Mouse (Mus musculus) forebrain, postnatal 0 days (tissue): ENCODE data around the gene Cc2d1b. TPM values are rescaled to one million over a fixed set of nuclear protein-coding genes. Genes with fewer than 3 reads are reported as not detected.
A peak's percentile ranks its signal among the peaks of the same experiment; 100 is the strongest.

Experiments used
- ATAC-seq: fragments of 200-750 bp; cut with Nextera tagmentation; 2 replicates; pipeline ENCODE4 v1.8.0; 2017; ENCODE audit warnings: mild to moderate bottlenecking, moderate library complexity
- DNase-seq: peaks from one replicate; pipeline ENCODE4 v3.0.0-alpha.2; 2015
- H3K27ac ChIP-seq: fragments of 300-500 bp; sonication (generic); 2 replicates; pipeline ENCODE4 v1.5.1; 2014; ENCODE audit warnings: low read depth, mild to moderate bottlenecking, antibody characterized with exemption, low read length, moderate library complexity, mixed read lengths
- H3K27me3 ChIP-seq: fragments of 300-500 bp; sonication (generic); 2 replicates; pipeline ENCODE4 v1.6.1; 2014; ENCODE audit warnings: mild to moderate bottlenecking, low read length, mixed read lengths; ENCODE audit not compliant: insufficient read depth
- H3K36me3 ChIP-seq: fragments of 300-500 bp; sonication (generic); 2 replicates; pipeline ENCODE4 v1.6.1; 2014; ENCODE audit warnings: mild to moderate bottlenecking, moderate library complexity; ENCODE audit not compliant: insufficient read depth
- H3K4me1 ChIP-seq: fragments of 300-500 bp; sonication (generic); 2 replicates; pipeline ENCODE4 v1.6.1; 2014; ENCODE audit warnings: antibody characterized with exemption; ENCODE audit not compliant: insufficient read depth
- H3K4me2 ChIP-seq: fragments of 300-500 bp; sonication (generic); 2 replicates; pipeline ENCODE4 v1.6.1; 2014; ENCODE audit warnings: low read depth, mild to moderate bottlenecking, moderate library complexity
- H3K4me3 ChIP-seq: fragments of 300-500 bp; sonication (generic); 2 replicates; pipeline ENCODE4 v1.5.1; 2014; ENCODE audit warnings: low read depth, low read length, mixed read lengths
- H3K9ac ChIP-seq: fragments of 300-500 bp; sonication (generic); 2 replicates; pipeline ENCODE4 v1.6.1; 2014; ENCODE audit warnings: mild to moderate bottlenecking
- H3K9me3 ChIP-seq: fragments of 300-500 bp; sonication (generic); 2 replicates; pipeline ENCODE4 v1.6.1; 2016; ENCODE audit warnings: low read length
- CTCF ChIP-seq: sonication (generic); IDR thresholded peaks from 2 replicates; pipeline ENCODE4 v1.5.1; 2016; ENCODE audit warnings: antibody characterized with exemption, control low read depth, low read depth
- WGBS: fragments of 180-500 bp; shearing (Covaris S2); extraction: QIAGEN DNeasy Blood & Tissue Kit; methylation state at CpG from one replicate; pipeline ENCODE4 v1.1.7; 2014; 5-methylcytosine and 5-hydroxymethylcytosine counted together
- polyA plus RNA-seq: library from polyadenylated mRNA; unstranded; fragments of >200 nt; fragmentation: Nextera tagmentation; extraction: Ambion mirVana; gene quantifications from 2 replicates; pipeline ENCODE4 v1.2.1, GENCODE M21; 2015
- total RNA-seq: library from RNA; depleted of rRNA; stranded (reverse); fragments of >200 nt; gene quantifications from 2 replicates; pipeline ENCODE4 v1.2.3, GENCODE M21; 2014; rRNA removed

Cc2d1b gene
- total RNA-seq, result 45.1 and 59.7 TPM in 2 replicates
- 12.0 and 14.5 TPM in 2 replicates for polyA plus RNA-seq

GRCm38 (mm10) chr4:108619587-108620341 lies at the start of gene Cc2d1b:
Gene Cc2d1b (plus strand): TSS chr4:108619940.
- no peaks in the 10 kb centered on the region for H3K27me3 ChIP-seq
- DNase-seq, result peak; percentile 96
- 2% methylated on average over 85 of the region's 86 CpGs for WGBS
- TF ChIP-seq CTCF, result peak; percentile 40
- peak within 1 kb of the TSS; percentile 62 for H3K4me3 ChIP-seq
- no peaks in the 10 kb centered on the region for H3K9me3 ChIP-seq
- ATAC-seq, result peak; percentile 95
- peak within 1 kb of the TSS; percentile 83 for H3K9ac ChIP-seq
- H3K4me1 ChIP-seq, result peaks cover 6% of the 10 kb centered on the region; the same call in 1 of the 2 replicates
- H3K4me2 ChIP-seq, result peak within 1 kb of the TSS; percentile 90
- peak within 1 kb of the TSS; percentile 94 for H3K27ac ChIP-seq
- peaks cover 1% of the 10 kb centered on the region for H3K36me3 ChIP-seq

DNA sequence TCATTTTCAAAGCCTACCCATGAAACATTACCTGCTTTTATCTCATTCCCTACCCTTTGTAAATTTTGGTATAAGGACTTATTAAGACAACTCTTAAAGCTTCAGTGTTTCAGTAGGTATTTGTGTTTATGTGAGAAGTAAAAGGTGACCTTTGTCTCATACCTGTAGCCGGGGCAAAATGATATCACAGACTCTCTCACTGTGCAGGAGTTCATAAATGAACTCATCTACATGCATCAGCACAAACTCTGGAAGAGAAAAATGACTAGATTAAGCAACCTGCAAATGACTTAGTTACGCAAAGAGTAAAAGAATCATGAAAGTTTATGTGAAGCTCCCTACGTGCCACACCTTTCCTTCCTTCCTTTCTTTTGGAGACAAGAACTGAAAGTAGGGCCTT lies 47.1 kb upstream of the Cc2d1b start:
- Histone ChIP-seq H3K9ac (no peak overlapping the region), H3K4me2 (no peak overlapping the region), H3K9me3 (no peaks in the 10 kb centered on the region), H3K4me1 (peaks cover 6% of the 10 kb centered on the region), H3K27ac (no peak overlapping the region), H3K4me3 (no peak overlapping the region), H3K36me3 (peaks cover 51% of the 10 kb centered on the region), H3K27me3 (no peaks in the 10 kb centered on the region)
- DNase-seq, result no peak
- ATAC-seq, result no peak
- WGBS, result 96% methylated on average over 3 of the region's 3 CpGs
- no peak for TF ChIP-seq CTCF

DNA sequence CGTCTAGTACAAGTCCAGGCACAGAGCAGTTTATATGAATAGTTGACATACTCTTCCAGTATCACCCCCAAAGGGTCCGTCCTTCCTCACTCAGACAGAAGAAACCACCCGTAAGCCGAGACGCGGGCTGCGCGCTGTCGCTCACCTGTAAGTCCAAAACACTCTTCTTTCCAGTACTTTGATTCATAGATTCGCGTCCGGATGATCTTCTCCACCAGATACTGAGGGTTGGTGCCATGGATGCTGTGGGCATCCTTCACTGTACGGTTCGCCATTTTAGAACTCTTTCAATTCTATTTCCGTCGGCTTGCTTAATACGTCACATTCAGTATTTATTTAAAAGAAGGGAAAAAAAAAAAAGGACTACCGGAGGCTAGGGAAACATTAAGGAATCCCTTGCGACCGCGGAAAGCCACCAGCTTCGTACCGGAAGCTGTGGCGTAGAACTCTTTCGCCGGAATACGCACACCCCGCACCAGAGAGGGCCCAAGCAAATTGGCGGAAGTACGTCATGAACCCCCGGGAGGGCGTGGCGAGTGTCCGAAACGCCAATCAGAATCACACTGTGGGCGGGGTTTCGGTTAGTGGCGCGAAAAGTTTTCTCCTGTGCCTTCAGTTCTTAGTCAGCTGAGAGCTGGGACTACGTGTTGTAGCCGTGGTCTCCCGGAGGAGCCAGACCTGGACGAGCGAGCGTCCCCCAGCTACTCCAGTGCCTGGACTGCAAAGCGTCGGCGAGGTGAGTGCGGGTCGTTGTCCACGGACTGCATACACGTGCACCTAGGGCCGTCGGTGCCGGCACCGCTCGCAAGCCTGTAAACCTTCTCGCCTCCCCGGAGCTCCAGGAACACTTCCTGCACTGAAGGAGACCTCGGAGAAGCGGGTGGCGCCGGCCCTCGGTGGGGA lies 40.6 kb upstream of the Cc2d1b start, which contains the start of the genes Prpf38a and Orc1:
Prpf38a (minus strand) TSS at position 497 of the 903 bp plus-strand sequence.
Orc1 (plus strand) TSS at position 584 of the 903 bp plus-strand sequence.
- DNase-seq (peak; percentile 98), ATAC-seq (peak; percentile 99)
- peak within 1 kb of the TSS; percentile 96 for H3K4me2 ChIP-seq
- H3K9me3 ChIP-seq, result no peaks in the 10 kb centered on the region
- no peaks in the 10 kb centered on the region for H3K27me3 ChIP-seq
- H3K36me3 ChIP-seq, result peaks cover 11% of the 10 kb centered on the region; the same call in 1 of the 2 replicates
- peaks cover 9% of the 10 kb centered on the region for H3K4me1 ChIP-seq
- peak within 1 kb of the TSS; percentile 72 for H3K27ac ChIP-seq
- no peak for TF ChIP-seq CTCF
- peak within 1 kb of the TSS; percentile 91 for H3K4me3 ChIP-seq
- WGBS, result 1% methylated on average over 64 of the region's 64 CpGs
- H3K9ac ChIP-seq, result peak within 1 kb of the TSS; percentile 72

- DNase-seq, result no peak
- Histone ChIP-seq H3K9ac (0 out of 2 replicates have a peak overlapping the region, but pooled peaks have one; percentile 72), H3K9me3 (no peaks in the 10 kb centered on the region), H3K4me3 (peak overlapping the region; percentile 91), H3K36me3 (peaks cover 6% of the 10 kb centered on the region; the same call in 1 of the 2 replicates), H3K27ac (no peak overlapping the region), H3K27me3 (no peaks in the 10 kb centered on the region), H3K4me1 (peaks cover 9% of the 10 kb centered on the region), H3K4me2 (peak overlapping the region; percentile 96)
- WGBS, result under 1% methylated on average over 16 of the region's 16 CpGs
- ATAC-seq, result no peak
- TF ChIP-seq CTCF, result no peak
These were observed 39.9 kb upstream of the Cc2d1b start for GRCm38 (mm10) chr4:108579743-108580411.

GRCm38 (mm10) chr4:108593376-108593775 lies 26.4 kb upstream of the Cc2d1b start:
- H3K27me3 ChIP-seq, result no peaks in the 10 kb centered on the region
- H3K9ac ChIP-seq, result no peak overlapping the region
- no peaks in the 10 kb centered on the region for H3K4me1 ChIP-seq
- H3K4me2 ChIP-seq, result no peak overlapping the region
- TF ChIP-seq CTCF, result no peak
- H3K36me3 ChIP-seq, result no peaks in the 10 kb centered on the region
- no peaks in the 10 kb centered on the region for H3K9me3 ChIP-seq
- 93% methylated on average over 2 of the region's 2 CpGs for WGBS
- ATAC-seq (no peak), DNase-seq (no peak)
- no peak overlapping the region for H3K4me3 ChIP-seq
- H3K27ac ChIP-seq, result no peak overlapping the region

DNA sequence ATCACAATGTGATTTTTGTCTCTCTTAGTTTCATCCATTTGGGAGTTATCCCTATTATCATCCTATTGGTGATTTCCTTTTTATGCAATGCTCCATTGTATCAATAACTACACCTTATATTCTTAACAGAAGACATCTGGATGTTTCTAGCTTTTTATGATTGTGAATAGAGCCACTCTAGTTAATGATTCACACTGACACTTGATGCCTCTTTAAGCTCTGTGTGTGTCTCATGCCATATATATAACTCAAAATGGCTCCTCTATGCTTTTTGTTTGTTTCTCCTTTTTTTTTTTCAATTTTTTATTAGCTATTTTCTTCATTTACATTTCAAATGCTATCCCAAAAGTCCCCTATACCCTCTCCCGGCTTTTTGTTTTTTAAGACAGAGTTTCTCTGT lies 24.0 kb upstream of the Cc2d1b start:
- H3K4me2 ChIP-seq, result no peak overlapping the region
- 90% methylated on average over 1 of the region's 1 CpGs for WGBS
- H3K4me1 ChIP-seq, result no peaks in the 10 kb centered on the region
- H3K27me3 ChIP-seq, result no peaks in the 10 kb centered on the region
- no peaks in the 10 kb centered on the region for H3K9me3 ChIP-seq
- no peak overlapping the region for H3K4me3 ChIP-seq
- no peak overlapping the region for H3K9ac ChIP-seq
- no peak for TF ChIP-seq CTCF
- no peak for DNase-seq
- ATAC-seq, result no peak
- H3K27ac ChIP-seq, result no peak overlapping the region
- no peaks in the 10 kb centered on the region for H3K36me3 ChIP-seq
